Mouse (Mus musculus) liver, adult (tissue): ENCODE data around the gene Bsnd.

Experiments used
- GATA4 ChIP-seq: IDR thresholded peaks from 2 replicates; pipeline ENCODE4 v1.6.1; 2014; ENCODE audit warnings: mild to moderate bottlenecking, low read length; ENCODE audit not compliant: insufficient replicate concordance

Gene Bsnd

GRCm38 (mm10) chr4:106452401-106452800, 39.7 kb downstream of the Bsnd start:
- no peak for TF ChIP-seq GATA4

- no peak for TF ChIP-seq GATA4
Measured at GRCm38 (mm10) chr4:106449306-106449705, 42.8 kb downstream of the Bsnd start.

- TF ChIP-seq GATA4 = no peak
Measured at GRCm38 (mm10) chr4:106443182-106443581, 48.9 kb downstream of the Bsnd start.

GRCm38 (mm10) chr4:106438763-106439162, 53.3 kb downstream of the Bsnd start:
- TF ChIP-seq GATA4 = no peak

- no peak for TF ChIP-seq GATA4
Measured at GRCm38 (mm10) chr4:106437207-106437606, 54.9 kb downstream of the Bsnd start.

DNA sequence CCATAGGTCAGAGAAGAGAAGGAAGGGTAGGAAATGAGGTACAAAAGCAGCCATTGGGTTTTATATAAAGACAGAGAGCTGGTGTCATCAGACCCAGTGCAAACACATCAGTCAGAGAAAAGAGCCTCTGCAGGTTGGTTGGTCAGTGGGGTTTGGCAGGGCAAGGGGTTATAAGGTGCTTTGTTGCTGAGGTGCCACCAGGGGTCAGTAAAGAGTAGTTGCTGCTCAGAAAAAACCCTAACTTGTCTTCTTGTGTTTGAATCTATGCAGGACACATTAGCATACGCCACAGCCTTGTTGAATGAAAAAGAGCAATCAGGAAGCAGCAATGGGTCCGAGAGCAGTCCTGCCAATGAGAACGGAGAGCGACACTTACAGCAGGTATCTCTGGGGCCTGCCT, 55.6 kb downstream of the Bsnd start:
- no peak for TF ChIP-seq GATA4

- TF ChIP-seq GATA4 = no peak
Measured at GRCm38 (mm10) chr4:106435426-106435825, 56.7 kb downstream of the Bsnd start.
